Mouse (Mus musculus): Measurements from ENCODE around the gene Gm19935.
A peak's percentile ranks its signal among the peaks of the same experiment; 100 is the strongest.

Gm19935 gene

DNA sequence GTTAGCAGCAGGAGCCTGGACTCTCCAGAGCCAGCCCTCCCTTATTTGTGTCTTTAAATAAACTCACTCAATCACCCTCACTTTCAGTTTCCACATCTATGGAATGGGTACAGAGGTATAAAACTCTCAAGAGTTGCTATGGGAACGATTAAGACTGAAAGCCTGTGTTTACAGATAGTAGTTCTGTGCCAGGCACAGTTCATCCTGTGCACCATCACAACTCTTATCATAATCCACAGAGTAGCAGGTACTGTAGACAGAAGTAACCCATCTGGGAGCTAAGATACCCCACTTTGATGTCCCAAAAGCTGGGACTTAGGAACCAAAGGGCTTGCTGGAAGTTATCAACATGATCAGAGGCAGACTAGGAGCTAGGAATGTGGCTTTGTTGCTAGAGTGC lies 12.6 kb upstream of the Gm19935 start:
- DNase-seq (ENCODE audit: low read depth), result peak; percentile 45

- DNase-seq (ENCODE audit: low read depth), result peak; percentile 48
Measured at GRCm38 (mm10) chr8:90828987-90829740, 12.0 kb upstream of the Gm19935 start.

GRCm38 (mm10) chr8:90828181-90828986 lies 11.2 kb upstream of the Gm19935 start, which contains the start of gene Chd9:
Gene Chd9, plus strand, starts transcription at chr8:90828352.
- DNase-seq (ENCODE audit: low read depth), result peak; percentile 89

GRCm38 (mm10) chr8:90825459-90825871 lies 8.3 kb upstream of the Gm19935 start:
- DNase-seq (ENCODE audit: low read depth), result no peak

- DNase-seq (ENCODE audit: low read depth), result no peak
Measured at GRCm38 (mm10) chr8:90822443-90822842, 5.2 kb upstream of the Gm19935 start.

DNA sequence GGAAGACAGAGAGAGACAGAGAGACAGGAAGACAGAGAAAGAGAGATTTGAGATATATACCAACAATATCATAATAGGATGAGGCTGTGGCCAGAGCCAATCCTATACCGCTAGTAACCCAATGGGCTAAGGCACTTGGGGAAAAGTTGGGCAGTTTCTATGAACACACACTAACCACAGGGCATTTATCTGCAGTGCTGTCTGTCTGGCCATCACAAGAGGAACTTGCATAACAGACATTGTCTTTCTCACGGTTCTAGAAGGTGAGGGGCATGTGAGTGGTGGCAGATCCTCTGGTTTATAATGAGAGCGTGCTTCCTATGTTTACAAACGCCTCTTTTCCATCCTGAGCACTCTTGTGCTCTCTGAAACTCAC lies 3.1 kb upstream of the Gm19935 start:
- DNase-seq (ENCODE audit: low read depth), result no peak

DNA sequence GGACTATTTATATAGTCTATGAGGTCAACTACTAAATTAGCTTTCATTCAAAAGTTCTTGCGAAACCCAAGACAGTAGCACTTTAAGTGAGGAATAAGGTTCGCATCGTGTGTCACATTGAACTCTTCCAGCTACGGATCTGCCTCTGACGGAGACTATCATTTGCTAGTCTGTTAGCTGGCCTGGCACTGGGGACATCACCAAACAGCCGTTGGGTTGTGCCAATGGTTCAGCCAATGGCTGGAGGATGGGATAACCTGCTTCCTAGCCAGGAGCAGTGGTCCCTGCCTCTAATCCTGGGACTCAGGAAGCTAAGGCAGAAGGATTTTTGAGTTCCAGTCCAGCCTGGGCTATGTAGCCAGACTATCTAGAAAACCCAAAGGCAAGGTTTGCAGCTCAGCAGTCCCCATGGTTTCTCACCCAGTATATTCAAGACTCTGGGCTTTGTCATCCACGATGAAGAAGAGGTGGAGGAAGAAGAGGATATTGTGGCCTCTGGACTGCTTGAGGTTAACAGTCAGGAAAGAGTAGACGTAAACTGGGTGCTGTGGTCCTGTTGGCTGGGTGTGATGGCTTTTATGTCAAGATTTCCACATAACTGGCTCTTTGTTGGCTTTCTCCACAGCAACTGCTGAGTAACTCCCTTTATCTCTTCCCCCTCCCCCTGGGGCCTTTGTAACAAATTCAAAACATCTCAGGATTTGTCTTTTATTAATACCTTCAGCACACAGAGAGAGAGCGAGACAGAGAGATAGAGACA lies 2.5 kb upstream of the Gm19935 start:
- no peak for DNase-seq (ENCODE audit: low read depth)

DNA sequence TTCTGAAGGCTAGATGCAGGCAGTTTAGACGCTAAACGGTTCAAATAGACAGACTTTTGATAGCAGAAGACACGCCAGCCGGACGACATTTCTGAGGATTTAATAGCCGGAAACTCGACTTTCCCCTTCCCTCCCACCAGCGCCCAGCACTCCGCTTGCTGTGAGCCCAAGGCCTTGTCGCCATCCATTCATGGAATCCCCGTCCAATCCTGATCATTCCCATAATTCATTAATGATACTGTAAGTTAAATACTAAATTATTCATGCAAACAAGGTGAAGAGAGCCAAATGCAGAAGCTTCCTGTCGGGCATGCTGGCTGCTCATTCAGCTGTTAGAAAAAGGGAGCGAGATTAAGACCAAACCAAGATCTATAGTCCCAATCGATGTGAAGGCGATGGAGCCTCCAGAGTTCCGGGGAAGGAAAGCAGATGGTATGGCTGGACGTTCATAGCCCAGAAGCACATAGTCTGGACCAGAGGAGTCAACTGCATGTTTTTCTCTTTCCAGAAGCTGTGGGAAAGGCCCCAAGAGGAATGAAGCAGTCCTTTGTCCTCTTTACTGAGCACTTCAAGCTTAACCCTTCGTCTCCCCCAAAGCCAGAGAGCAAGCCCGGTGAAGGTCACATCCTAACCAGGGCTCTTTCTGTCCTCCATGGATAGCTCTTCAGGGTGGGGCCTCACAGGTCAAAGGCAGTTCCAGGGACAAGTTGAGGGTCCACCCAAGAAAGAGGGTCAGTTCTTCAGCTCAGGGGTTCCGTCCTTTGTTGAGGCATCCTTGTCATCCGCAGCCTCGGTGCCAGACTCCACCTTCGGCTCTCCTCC lies 921 bp downstream of the Gm19935 start:
- no peak for DNase-seq (ENCODE audit: low read depth)

GRCm38 (mm10) chr8:90813602-90814320 lies 3.4 kb downstream of the Gm19935 start:
- peak; percentile 36 for DNase-seq (ENCODE audit: low read depth)

- no peak for DNase-seq (ENCODE audit: low read depth)
Measured at GRCm38 (mm10) chr8:90799473-90799872, 17.7 kb downstream of the Gm19935 start.

GRCm38 (mm10) chr8:90794990-90795861 lies 22.0 kb downstream of the Gm19935 start:
- DNase-seq (ENCODE audit: low read depth), result peak; percentile 53

DNA sequence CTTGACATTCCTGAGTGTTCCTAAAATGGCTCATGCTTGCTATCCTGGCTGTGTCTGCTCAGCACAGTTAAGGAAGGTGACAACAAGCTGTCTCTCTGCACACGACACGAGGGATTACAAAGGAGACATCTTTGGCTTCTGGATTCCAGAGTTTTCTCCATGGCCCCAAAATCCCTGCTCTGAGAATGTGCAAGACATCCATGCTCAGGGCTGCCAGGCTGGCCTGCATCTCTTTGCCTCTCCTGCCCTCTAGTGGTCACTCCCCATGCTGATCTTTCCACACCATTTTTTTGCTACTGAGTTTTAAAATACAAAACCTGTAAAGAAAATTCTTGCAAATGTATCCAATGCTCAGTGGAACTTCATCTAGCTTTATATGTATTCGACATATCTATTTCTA lies 23.5 kb downstream of the Gm19935 start:
- DNase-seq (ENCODE audit: low read depth), result peak; percentile 44

GRCm38 (mm10) chr8:90791616-90792015 lies 25.6 kb downstream of the Gm19935 start:
- DNase-seq (ENCODE audit: low read depth), result no peak

GRCm38 (mm10) chr8:90769791-90770190 lies 47.4 kb downstream of the Gm19935 start:
- DNase-seq (ENCODE audit: low read depth), result no peak

Measured in c-Kit-positive CD71-positive TER-119-negative erythroid progenitor cells, embryonic 14.5 days (primary cell).